Mouse (Mus musculus): ENCODE measurements around the gene Cpsf3. TPM values are rescaled to one million over a fixed set of nuclear protein-coding genes. Genes with fewer than 3 reads are reported as not detected.
A peak's percentile ranks its signal among the peaks of the same experiment; 100 is the strongest.

Cpsf3 gene
- polyA plus RNA-seq, 1 experiment = 71.4 TPM

- WGBS = 1% methylated on average over 47 of the region's 47 CpGs
These were observed 484 bp downstream of the Cpsf3 start for GRCm38 (mm10) chr12:21285508-21286242.

GRCm38 (mm10) chr12:21286243-21286622 lies 1.0 kb downstream of the Cpsf3 start, which contains the start of gene Itgb1bp1:
Itgb1bp1 (minus strand) TSS chr12:21286284.
- Histone ChIP-seq H3K4me1 (ENCODE audit: control insufficient read depth, insufficient read depth, low read length) (no peaks in the 10 kb centered on the region), H3K27ac (ENCODE audit: insufficient read depth, low read length) (peak within 1 kb of the TSS; percentile 75), H3K4me3 (replicated peaks; ENCODE audit: insufficient read depth, low read depth, low read length) (peak within 1 kb of the TSS; percentile 79), H3K27me3 (ENCODE audit: control insufficient read depth, insufficient read depth, low read length) (no peaks in the 10 kb centered on the region)
- no peak for TF ChIP-seq CTCF (IDR thresholded peaks at IDR 0.05; ENCODE audit: borderline replicate concordance, insufficient read depth, low read depth, low read length)
- peak; percentile 36; the same call in 1 of the 2 replicates for TF ChIP-seq POLR2A (IDR thresholded peaks at IDR 0.05; ENCODE audit: borderline replicate concordance, insufficient read depth, low read length)
- WGBS = under 1% methylated on average over 28 of the region's 28 CpGs
- peak; percentile 99 for DNase-seq

More at GRCm38 (mm10) chr12:21285508-21286242, 484 bp downstream of the Cpsf3 start:
- no peak for TF ChIP-seq CTCF (IDR thresholded peaks at IDR 0.05; ENCODE audit: borderline replicate concordance, insufficient read depth, low read depth, low read length)
- TF ChIP-seq POLR2A (IDR thresholded peaks at IDR 0.05; ENCODE audit: borderline replicate concordance, insufficient read depth, low read length) = peak; percentile 42; the same call in 1 of the 2 replicates
- Histone ChIP-seq H3K4me1 (ENCODE audit: control insufficient read depth, insufficient read depth, low read length) (peaks cover 3% of the 10 kb centered on the region; the same call in 1 of the 2 replicates), H3K27ac (ENCODE audit: insufficient read depth, low read length) (peak overlapping the region; percentile 75), H3K27me3 (ENCODE audit: control insufficient read depth, insufficient read depth, low read length) (no peaks in the 10 kb centered on the region), H3K4me3 (replicated peaks; ENCODE audit: insufficient read depth, low read depth, low read length) (peak overlapping the region; percentile 79)
- DNase-seq = no peak

- TF ChIP-seq CTCF (IDR thresholded peaks at IDR 0.05; ENCODE audit: borderline replicate concordance, insufficient read depth, low read depth, low read length) = no peak
- no peak for TF ChIP-seq POLR2A (IDR thresholded peaks at IDR 0.05; ENCODE audit: borderline replicate concordance, insufficient read depth, low read length)
- Histone ChIP-seq H3K27ac (ENCODE audit: insufficient read depth, low read length) (no peak overlapping the region), H3K4me1 (ENCODE audit: control insufficient read depth, insufficient read depth, low read length) (no peaks in the 10 kb centered on the region), H3K4me3 (replicated peaks; ENCODE audit: insufficient read depth, low read depth, low read length) (peak overlapping the region; percentile 79), H3K27me3 (ENCODE audit: control insufficient read depth, insufficient read depth, low read length) (no peaks in the 10 kb centered on the region)
- 24% methylated on average over 18 of the region's 18 CpGs for WGBS
- DNase-seq = peak in 1 of 2 experiments; percentile 39
These were observed 1.8 kb downstream of the Cpsf3 start for GRCm38 (mm10) chr12:21286712-21287650.

GRCm38 (mm10) chr12:21288716-21289395 lies 3.7 kb downstream of the Cpsf3 start:
- 60% methylated on average over 3 of the region's 3 CpGs for WGBS
- no peaks in the 10 kb centered on the region for H3K4me1 ChIP-seq (ENCODE audit: control insufficient read depth, insufficient read depth, low read length)
- no peak for DNase-seq
- H3K4me3 ChIP-seq (replicated peaks; ENCODE audit: insufficient read depth, low read depth, low read length) = no peak overlapping the region
- H3K27ac ChIP-seq (ENCODE audit: insufficient read depth, low read length) = no peak overlapping the region
- no peaks in the 10 kb centered on the region for H3K27me3 ChIP-seq (ENCODE audit: control insufficient read depth, insufficient read depth, low read length)
- TF ChIP-seq POLR2A (IDR thresholded peaks at IDR 0.05; ENCODE audit: borderline replicate concordance, insufficient read depth, low read length) (no peak), CTCF (IDR thresholded peaks at IDR 0.05; ENCODE audit: borderline replicate concordance, insufficient read depth, low read depth, low read length) (no peak)

GRCm38 (mm10) chr12:21289651-21290050 lies 4.5 kb downstream of the Cpsf3 start:
- H3K4me3 ChIP-seq (replicated peaks; ENCODE audit: insufficient read depth, low read depth, low read length) = no peak overlapping the region
- H3K27ac ChIP-seq (ENCODE audit: insufficient read depth, low read length) = no peak overlapping the region
- no peak for DNase-seq
- 82% methylated on average over 6 of the region's 6 CpGs for WGBS
- no peaks in the 10 kb centered on the region for H3K4me1 ChIP-seq (ENCODE audit: control insufficient read depth, insufficient read depth, low read length)
- H3K27me3 ChIP-seq (ENCODE audit: control insufficient read depth, insufficient read depth, low read length) = no peaks in the 10 kb centered on the region
- TF ChIP-seq POLR2A (IDR thresholded peaks at IDR 0.05; ENCODE audit: borderline replicate concordance, insufficient read depth, low read length) = no peak

GRCm38 (mm10) chr12:21298856-21299255 lies 13.7 kb downstream of the Cpsf3 start:
- TF ChIP-seq POLR2A (IDR thresholded peaks at IDR 0.05; ENCODE audit: borderline replicate concordance, insufficient read depth, low read length) = no peak
- TF ChIP-seq CTCF (IDR thresholded peaks at IDR 0.05; ENCODE audit: borderline replicate concordance, insufficient read depth, low read depth, low read length) = no peak
- no peak for DNase-seq
- Histone ChIP-seq H3K4me1 (ENCODE audit: control insufficient read depth, insufficient read depth, low read length) (no peaks in the 10 kb centered on the region), H3K27me3 (ENCODE audit: control insufficient read depth, insufficient read depth, low read length) (no peaks in the 10 kb centered on the region), H3K4me3 (replicated peaks; ENCODE audit: insufficient read depth, low read depth, low read length) (no peak overlapping the region), H3K27ac (ENCODE audit: insufficient read depth, low read length) (no peak overlapping the region)
- WGBS = 91% methylated on average over 11 of the region's 11 CpGs

GRCm38 (mm10) chr12:21301324-21301723 lies 16.1 kb downstream of the Cpsf3 start:
- no peaks in the 10 kb centered on the region for H3K27me3 ChIP-seq (ENCODE audit: control insufficient read depth, insufficient read depth, low read length)
- H3K4me1 ChIP-seq (ENCODE audit: control insufficient read depth, insufficient read depth, low read length) = no peaks in the 10 kb centered on the region
- no peak for TF ChIP-seq POLR2A (IDR thresholded peaks at IDR 0.05; ENCODE audit: borderline replicate concordance, insufficient read depth, low read length)
- TF ChIP-seq CTCF (IDR thresholded peaks at IDR 0.05; ENCODE audit: borderline replicate concordance, insufficient read depth, low read depth, low read length) = no peak
- no peak overlapping the region for H3K4me3 ChIP-seq (replicated peaks; ENCODE audit: insufficient read depth, low read depth, low read length)
- WGBS = 72% methylated on average over 7 of the region's 7 CpGs
- DNase-seq = no peak
- no peak overlapping the region for H3K27ac ChIP-seq (ENCODE audit: insufficient read depth, low read length)
